Mouse (Mus musculus): ENCODE results near the gene Gtpbp6. TPM values are rescaled to one million over a fixed set of nuclear protein-coding genes. Genes with fewer than 3 reads are reported as not detected.
A peak's percentile ranks its signal among the peaks of the same experiment; 100 is the strongest.
"Not testable (repeated sequence)": the region's sequence is repeated elsewhere in the genome, so short reads cannot be mapped to it uniquely, and the experiment has no call there.

Gene Gtpbp6
- 10 to 100 TPM; 69.9 to 71.0 TPM for total RNA-seq (2021)
- long read RNA-seq, experiment 1, transcript Gtpbp6-201 (10 exons, 1,617 nt): major isoform, 43 of 81 reads
- long read RNA-seq, experiment 1, partial matches to known transcripts: 6 of 81 reads
- long read RNA-seq, experiment 1, other reads (novel, unspliced or antisense): 28 of 81 reads
- long read RNA-seq, experiment 2, transcript Gtpbp6-201 (10 exons, 1,617 nt): major isoform, 92 of 138 reads
- long read RNA-seq, experiment 2, transcript Gtpbp6-202 (7 exons, 1,481 nt): minor isoform, 9 of 138 reads
- long read RNA-seq, experiment 2, partial matches to known transcripts: 11 of 138 reads
- long read RNA-seq, experiment 2, other reads (novel, unspliced or antisense): 24 of 138 reads

- peak; percentile 87 to 89 for DNase-seq (ENCODE audit: low spot score in 2 of 2)
Measured at GRCm38 (mm10) chr5:110107581-110108304, at the start of gene Gtpbp6. Gene Gtpbp6, minus strand, starts transcription at chr5:110108197.

DNA sequence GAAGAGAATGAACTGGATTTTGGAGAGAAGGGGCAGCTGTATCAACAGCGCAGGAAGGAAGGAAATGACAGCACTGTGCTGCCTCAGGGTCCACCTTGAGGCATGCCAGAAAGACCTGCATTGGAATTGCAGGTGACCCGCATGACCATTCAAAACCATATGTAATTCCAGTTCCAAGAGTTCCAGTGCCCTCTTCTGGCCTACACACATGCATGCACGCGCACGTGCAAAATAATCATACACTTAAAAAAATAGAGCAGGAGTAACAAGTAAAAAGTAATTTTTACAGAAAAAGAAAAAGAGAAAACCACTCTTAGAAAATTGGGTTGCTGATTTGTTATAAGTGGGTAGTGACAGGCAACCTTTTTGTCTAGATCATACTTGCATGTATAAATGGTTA lies 35.0 kb upstream of the Gtpbp6 start:
- no peak for DNase-seq (ENCODE audit: low spot score in 2 of 2)

- peak in 1 of 2 experiments; percentile 22 for DNase-seq (ENCODE audit: low spot score in 2 of 2)
Measured at GRCm38 (mm10) chr5:110142309-110142708, 34.3 kb upstream of the Gtpbp6 start.

DNA sequence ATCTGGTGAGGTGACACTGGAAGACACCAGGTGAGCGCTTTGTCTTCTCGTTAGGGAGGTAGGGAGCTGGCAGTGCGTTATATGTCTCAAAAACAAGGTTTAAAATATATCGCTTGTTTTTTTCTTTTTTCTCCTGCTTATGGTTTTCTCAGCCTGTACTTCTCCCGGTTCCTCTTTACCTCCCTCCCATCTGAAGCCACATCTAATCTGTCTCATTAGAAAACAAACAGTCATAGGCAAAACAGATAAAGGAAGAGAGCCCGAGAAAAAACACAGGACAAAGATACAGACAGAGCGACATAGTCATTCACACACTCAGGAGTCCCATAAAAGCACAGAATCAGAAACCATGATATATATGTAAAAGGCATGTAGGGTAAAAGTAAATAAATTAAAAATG lies 32.4 kb upstream of the Gtpbp6 start:
- no peak for DNase-seq (ENCODE audit: low spot score in 2 of 2)

DNA sequence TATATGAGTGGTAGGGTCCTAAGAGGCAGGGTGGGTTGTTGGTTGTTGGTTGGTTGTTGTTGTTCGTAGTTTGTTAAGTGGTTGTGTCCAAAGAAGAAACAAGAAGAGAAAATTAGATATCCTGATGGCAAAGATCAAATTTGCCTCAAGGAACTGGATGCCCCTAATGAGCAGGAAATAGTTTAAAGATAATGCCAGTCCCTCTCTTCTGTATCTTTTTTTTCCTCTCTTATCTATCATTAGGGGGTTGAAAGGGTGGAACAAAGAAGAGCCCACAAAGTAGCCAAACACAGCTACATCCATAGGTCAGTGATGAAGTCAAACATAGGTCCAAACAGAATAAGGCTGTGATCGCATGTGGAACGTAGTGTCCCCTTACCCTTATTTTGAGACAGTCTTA lies 31.3 kb upstream of the Gtpbp6 start:
- DNase-seq (ENCODE audit: low spot score in 2 of 2): no peak

GRCm38 (mm10) chr5:110137816-110138215 lies 29.8 kb upstream of the Gtpbp6 start:
- DNase-seq (ENCODE audit: low spot score in 2 of 2): no peak

GRCm38 (mm10) chr5:110136087-110136464 lies 28.1 kb upstream of the Gtpbp6 start:
- no peak for DNase-seq (ENCODE audit: low spot score in 2 of 2)

DNA sequence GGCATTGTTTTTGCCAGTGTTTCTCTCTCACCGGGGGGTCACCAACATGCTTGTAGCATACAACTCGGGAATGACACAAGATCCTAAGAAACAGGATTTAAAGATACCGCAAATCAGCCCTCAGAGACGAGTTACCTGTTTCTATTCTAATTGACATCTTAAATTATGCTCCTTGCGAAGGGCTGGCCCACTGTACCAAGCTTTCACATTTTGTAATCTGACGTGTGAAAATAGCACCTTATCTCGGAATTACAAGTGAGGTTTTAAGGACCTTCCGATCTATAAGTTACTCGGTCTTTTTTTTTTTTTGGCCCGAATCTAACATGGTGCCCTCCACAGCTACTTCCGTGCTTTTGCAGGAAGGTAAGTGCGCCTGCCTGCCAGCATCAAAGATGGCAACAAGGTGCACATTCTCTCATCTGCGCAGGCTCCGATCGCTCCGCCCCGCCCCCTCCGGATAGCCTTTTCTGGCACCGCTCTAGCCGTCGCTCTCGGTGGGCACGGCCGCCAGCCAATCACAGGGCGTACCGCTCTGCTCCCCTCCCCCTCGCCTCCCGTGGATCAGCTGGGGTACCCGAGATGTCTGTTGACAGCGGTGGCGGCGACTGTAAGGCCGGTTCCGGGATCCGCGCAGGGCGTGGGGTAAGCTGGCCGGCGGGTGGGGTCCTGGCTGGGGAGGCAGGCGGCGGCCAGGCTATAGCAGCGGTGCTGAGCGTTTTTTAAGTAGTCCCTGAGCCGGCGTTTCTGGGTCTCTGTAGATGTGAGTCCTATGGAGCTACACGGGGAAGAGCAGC lies 27.5 kb upstream of the Gtpbp6 start, which contains the start of gene Chfr:
Gene Chfr (plus strand): TSS at position 550 of the 794 bp plus-strand sequence.
- DNase-seq (ENCODE audit: low spot score in 2 of 2): peak; percentile 97 to 98

DNA sequence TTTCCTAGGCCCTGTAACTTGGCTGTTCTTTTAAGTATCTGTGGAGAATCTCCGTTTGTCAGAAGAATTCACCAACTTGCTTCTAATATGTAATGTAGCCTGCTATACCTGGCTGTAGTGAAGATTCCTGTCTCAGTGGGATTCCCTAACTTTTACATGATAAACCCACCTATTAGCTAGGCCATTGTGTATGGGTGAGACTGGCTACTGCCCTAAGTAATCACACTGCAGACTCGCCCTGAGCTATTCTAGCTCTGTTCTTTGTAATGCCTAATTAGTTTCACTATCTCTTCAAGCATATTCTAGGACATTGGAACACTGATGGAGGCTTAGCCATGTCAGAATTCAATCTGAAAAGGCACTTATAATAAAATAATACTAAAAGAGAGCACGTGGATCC lies 14.4 kb upstream of the Gtpbp6 start:
- not testable (repeated sequence) for DNase-seq (ENCODE audit: low spot score in 2 of 2)

GRCm38 (mm10) chr5:110109991-110110441 lies 2.0 kb upstream of the Gtpbp6 start, which contains the start of gene Zfp605:
Gene Zfp605, plus strand, starts transcription at chr5:110110092.
- DNase-seq (ENCODE audit: low spot score in 2 of 2): peak; percentile 85 to 90

- DNase-seq (ENCODE audit: low spot score in 2 of 2): no peak
Measured at GRCm38 (mm10) chr5:110108305-110108628, 270 bp upstream of the Gtpbp6 start.

DNA sequence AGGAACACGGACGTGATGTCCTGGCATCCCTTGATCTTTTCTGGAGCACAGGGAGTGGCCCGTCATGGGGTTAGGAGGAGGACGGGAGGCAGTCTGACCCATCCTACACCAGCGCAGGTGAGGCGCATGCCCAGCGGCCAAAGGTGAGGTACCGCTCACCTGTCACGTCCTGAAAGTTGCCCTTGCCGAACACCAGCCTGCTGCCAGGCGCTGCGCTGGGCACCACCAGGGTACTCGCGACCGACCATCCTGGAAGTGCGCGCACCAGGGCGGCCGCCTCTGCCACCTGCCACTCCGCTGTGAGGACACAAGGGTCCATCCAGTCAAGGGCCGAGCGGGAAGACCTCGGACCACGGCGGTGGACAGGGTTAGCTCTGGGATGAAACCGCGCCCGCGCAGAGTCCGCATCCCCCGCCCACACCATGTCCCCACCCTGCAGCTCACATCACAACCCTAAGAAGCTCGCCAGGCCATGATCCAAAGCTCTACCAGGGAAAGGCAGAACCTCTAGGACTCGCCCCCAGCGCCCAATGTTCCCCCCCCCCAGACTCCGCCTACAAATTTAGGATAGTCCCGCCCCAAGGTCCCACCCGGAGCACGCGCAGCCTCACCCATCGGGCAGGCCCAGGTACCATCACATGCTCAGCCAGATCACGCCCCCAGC lies 964 bp downstream of the Gtpbp6 start:
- peak; percentile 40 to 41 for DNase-seq (ENCODE audit: low spot score in 2 of 2)

- DNase-seq (ENCODE audit: low spot score in 2 of 2): peak in 1 of 2 experiments; percentile 29
Measured at GRCm38 (mm10) chr5:110106140-110106871, 1.7 kb downstream of the Gtpbp6 start.

DNA sequence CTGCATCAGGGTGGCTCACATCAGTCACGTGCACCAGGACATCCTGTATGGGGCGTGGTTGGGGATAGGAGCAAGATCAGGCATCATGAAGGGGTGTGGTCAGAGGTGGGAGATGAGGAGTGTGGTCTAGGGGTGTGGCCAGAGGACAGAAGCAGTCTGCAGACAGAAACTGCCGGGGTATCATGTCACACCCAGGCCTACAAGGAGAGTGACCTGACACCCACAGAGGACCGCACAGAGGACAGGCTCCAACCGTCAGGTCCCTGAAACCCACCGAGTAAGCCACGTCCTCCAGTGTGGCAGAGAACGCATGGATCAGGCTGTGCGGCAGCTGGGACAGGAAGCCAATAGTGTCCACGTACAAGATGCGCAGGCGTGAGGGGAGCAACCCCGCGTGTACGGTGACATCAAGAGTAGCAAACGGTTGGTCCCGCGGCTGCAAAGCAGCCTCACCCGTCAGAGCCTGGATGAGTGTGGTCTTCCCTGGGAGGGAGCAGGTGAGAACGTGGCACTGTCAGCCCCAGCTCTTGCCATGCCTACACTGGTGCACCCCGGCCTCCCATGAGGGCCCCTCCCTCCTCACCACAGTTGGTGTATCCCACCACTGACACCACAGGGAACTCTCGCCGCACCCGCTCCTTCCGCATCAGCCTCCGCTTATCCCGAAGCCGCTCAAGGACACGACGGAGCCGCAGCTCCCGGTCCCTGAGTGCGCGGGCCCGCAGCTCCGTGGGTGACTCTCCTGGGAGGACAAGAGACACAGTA lies 3.2 kb downstream of the Gtpbp6 start:
- peak in 1 of 2 experiments; percentile 21 for DNase-seq (ENCODE audit: low spot score in 2 of 2)

GRCm38 (mm10) chr5:110103901-110104615 lies 3.9 kb downstream of the Gtpbp6 start:
- DNase-seq (ENCODE audit: low spot score in 2 of 2): no peak

DNA sequence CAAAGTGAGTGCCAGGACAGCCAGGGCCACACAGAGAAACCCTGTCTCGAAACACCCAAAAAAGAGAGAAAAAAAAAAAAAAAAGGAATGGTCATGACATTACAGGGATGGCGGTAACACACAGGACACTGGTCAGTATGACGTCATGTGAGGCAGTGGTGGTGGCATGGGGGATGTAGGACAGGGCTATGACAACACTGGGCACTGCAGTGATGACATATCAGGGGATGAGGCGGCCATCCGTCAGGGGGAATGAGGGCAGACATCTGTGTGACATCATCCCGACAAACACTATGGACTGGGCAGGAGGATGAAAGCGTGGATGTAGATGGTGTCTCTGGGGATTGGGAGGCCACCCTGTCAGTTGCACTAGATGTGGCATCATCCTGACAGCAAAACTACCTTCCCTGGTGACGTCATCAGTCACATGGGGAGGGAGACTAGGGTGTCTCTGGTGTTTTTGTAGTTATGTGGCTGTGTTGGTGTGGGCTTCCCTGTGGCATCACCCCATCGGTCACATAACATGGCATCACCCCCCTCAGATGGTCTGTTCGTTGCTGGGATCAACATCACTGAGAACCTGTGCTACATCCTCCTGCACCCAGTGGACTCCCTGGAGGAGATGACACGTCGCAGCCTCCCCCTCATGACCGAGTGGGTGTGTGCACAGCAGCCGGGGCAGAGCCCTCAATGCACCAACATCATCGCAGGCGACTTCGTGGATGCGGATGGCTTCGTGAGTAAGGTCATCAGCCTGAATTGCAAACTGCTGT lies 5.0 kb downstream of the Gtpbp6 start:
- peak in 1 of 2 experiments; percentile 24 for DNase-seq (ENCODE audit: low spot score in 2 of 2)

GRCm38 (mm10) chr5:110102429-110102828 lies 5.6 kb downstream of the Gtpbp6 start:
- DNase-seq (ENCODE audit: low spot score in 2 of 2): no peak
